Mouse (Mus musculus) stomach, embryonic 15.5 days (tissue): Measurements from ENCODE around the gene Neu1. TPM values are rescaled to one million over a fixed set of nuclear protein-coding genes. Genes with fewer than 3 reads are reported as not detected.

Experiments used
- ATAC-seq: fragments of 200-750 bp; cut with Nextera tagmentation; 2 replicates; pipeline ENCODE4 v1.8.0; 2017; ENCODE audit warnings: low read depth, moderate number of reproducible peaks, moderate TSS enrichment; ENCODE audit not compliant: insufficient read depth, low FRiP score
- H3K27ac ChIP-seq: fragments of 300-500 bp; sonication (generic); 2 replicates; pipeline ENCODE4 v1.5.1; 2015; ENCODE audit warnings: mild to moderate bottlenecking, inconsistent platforms
- H3K27me3 ChIP-seq: fragments of 300-500 bp; sonication (generic); replicated peaks from 2 replicates; pipeline ENCODE4 v1.6.1; 2015; ENCODE audit warnings: inconsistent platforms
- H3K36me3 ChIP-seq: fragments of 300-500 bp; sonication (generic); 2 replicates; pipeline ENCODE4 v1.6.1; 2015; ENCODE audit warnings: inconsistent platforms
- H3K4me1 ChIP-seq: fragments of 300-500 bp; sonication (generic); 2 replicates; pipeline ENCODE4 v1.6.1; 2015; ENCODE audit warnings: inconsistent platforms
- H3K4me2 ChIP-seq: fragments of 300-500 bp; sonication (generic); 2 replicates; pipeline ENCODE4 v1.6.1; 2015; ENCODE audit warnings: mild to moderate bottlenecking, inconsistent platforms
- H3K4me3 ChIP-seq: fragments of 300-500 bp; sonication (generic); replicated peaks from 2 replicates; pipeline ENCODE4 v1.5.1; 2015; ENCODE audit warnings: inconsistent platforms
- H3K9ac ChIP-seq: fragments of 300-500 bp; sonication (generic); 2 replicates; pipeline ENCODE4 v1.6.1; 2015; ENCODE audit warnings: inconsistent platforms
- H3K9me3 ChIP-seq: fragments of 300-500 bp; sonication (generic); 2 replicates; pipeline ENCODE4 v1.6.1; 2016; ENCODE audit warnings: inconsistent platforms
- WGBS: fragments of 180-500 bp; shearing (Covaris S2); methylation state at CpG from one replicate; pipeline ENCODE4 v1.1.7; 2015; 5-methylcytosine and 5-hydroxymethylcytosine counted together
- polyA plus RNA-seq: library from polyadenylated mRNA; unstranded; fragments of >200 nt; fragmentation: Nextera tagmentation; extraction: Ambion mirVana; gene quantifications from 2 replicates; pipeline ENCODE4 v1.2.1, GENCODE M21; 2015

Neu1 gene
- 36.9 and 44.5 TPM in 2 replicates for polyA plus RNA-seq

- no peaks in the 10 kb centered on the region for H3K27me3 ChIP-seq
- peak within 1 kb of the TSS; percentile 94 for H3K4me2 ChIP-seq
- 0% methylated on average over 38 of the region's 38 CpGs for WGBS
- peak within 1 kb of the TSS; percentile 58 for H3K9ac ChIP-seq
- peak within 1 kb of the TSS; percentile 82 for H3K4me3 ChIP-seq
- H3K4me1 ChIP-seq, result peaks cover 10% of the 10 kb centered on the region
- H3K9me3 ChIP-seq, result no peaks in the 10 kb centered on the region
- ATAC-seq, result peak; percentile 96
- 0 out of 2 replicates have a peak within 1 kb of the TSS, but pooled peaks have one; percentile 48 for H3K27ac ChIP-seq
- H3K36me3 ChIP-seq, result no peaks in the 10 kb centered on the region
Measured at GRCm38 (mm10) chr17:34931061-34931734, at the start of gene Neu1. Gene Neu1 (plus strand): TSS chr17:34931253.

- Histone ChIP-seq H3K27ac (no peak within 1 kb of the TSS), H3K4me2 (peak within 1 kb of the TSS; percentile 33; the same call in 1 of the 2 replicates), H3K36me3 (no peaks in the 10 kb centered on the region), H3K9ac (no peak within 1 kb of the TSS; the same call in 1 of the 2 replicates), H3K27me3 (no peaks in the 10 kb centered on the region), H3K9me3 (no peaks in the 10 kb centered on the region), H3K4me3 (no peak within 1 kb of the TSS), H3K4me1 (0 out of 2 replicates have a peak, but pooled peaks cover 6% of the 10 kb centered on the region)
- ATAC-seq, result no peak
- WGBS, result 13% methylated on average over 15 of the region's 15 CpGs
Measured at GRCm38 (mm10) chr17:34881683-34882310, 49.3 kb upstream of the Neu1 start, which contains the start of gene Gm20547. Gene Gm20547 (minus strand): TSS chr17:34882042.

- Histone ChIP-seq H3K27me3 (no peaks in the 10 kb centered on the region), H3K9ac (no peak overlapping the region), H3K27ac (no peak overlapping the region), H3K4me1 (0 out of 2 replicates have a peak, but pooled peaks cover 6% of the 10 kb centered on the region), H3K36me3 (no peaks in the 10 kb centered on the region), H3K4me3 (no peak overlapping the region), H3K4me2 (no peak overlapping the region), H3K9me3 (no peaks in the 10 kb centered on the region)
- no peak for ATAC-seq
- 70% methylated on average over 3 of the region's 3 CpGs for WGBS
Measured at GRCm38 (mm10) chr17:34883332-34883731, 47.7 kb upstream of the Neu1 start.

DNA sequence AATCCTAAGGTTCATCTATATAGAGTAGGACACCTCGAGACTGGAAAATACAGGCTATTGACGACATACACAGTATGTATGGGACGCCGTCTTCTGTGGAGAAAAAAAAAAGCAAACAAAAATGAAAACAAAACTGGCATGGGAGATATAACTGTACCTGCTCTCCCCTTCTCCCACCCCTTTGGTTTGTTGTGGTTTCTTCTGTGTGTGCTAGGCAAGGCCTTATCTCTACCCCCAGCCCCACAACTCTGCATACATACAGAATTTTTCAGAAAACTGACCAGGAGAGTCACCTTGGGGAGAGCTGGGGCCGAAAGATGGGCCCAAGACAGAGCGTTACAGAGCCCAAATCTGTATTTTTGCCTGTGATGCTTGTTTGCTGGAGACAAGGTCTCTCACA is 46.3 kb upstream of the Neu1 start:
- Histone ChIP-seq H3K9me3 (no peaks in the 10 kb centered on the region), H3K4me3 (no peak overlapping the region)

DNA sequence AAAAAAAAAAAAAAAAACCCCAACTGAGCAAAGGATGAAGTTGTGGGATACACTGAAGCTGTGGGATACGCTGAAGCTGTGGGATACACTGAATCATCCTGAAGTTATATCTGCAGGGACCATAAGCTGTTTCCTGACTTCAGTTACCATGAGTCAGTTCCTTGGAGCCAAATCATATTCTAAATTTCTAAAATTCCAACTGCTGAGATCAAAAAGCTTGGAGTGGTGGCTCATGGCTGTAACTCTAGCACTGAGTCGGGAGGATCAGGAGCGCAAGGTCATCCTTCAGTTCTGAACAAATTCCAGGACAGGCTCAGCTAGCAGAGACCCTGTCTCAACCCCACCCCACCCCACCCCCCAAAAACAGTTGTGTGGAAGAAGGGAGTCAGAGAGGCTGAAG is 45.4 kb upstream of the Neu1 start:
- WGBS, result 62% methylated on average over 3 of the region's 3 CpGs
- Histone ChIP-seq H3K27ac (no peak overlapping the region), H3K9me3 (no peaks in the 10 kb centered on the region), H3K4me2 (no peak overlapping the region), H3K27me3 (no peaks in the 10 kb centered on the region), H3K9ac (no peak overlapping the region), H3K4me3 (no peak overlapping the region), H3K36me3 (no peaks in the 10 kb centered on the region), H3K4me1 (0 out of 2 replicates have a peak, but pooled peaks cover 6% of the 10 kb centered on the region)
- ATAC-seq, result no peak

More for the DNA sequence above, 46.3 kb upstream of the Neu1 start:
- no peak overlapping the region for H3K4me2 ChIP-seq
- WGBS, result 83% methylated on average over 6 of the region's 6 CpGs
- no peak for ATAC-seq
- no peak overlapping the region for H3K9ac ChIP-seq
- H3K27me3 ChIP-seq, result no peaks in the 10 kb centered on the region
- 0 out of 2 replicates have a peak, but pooled peaks cover 6% of the 10 kb centered on the region for H3K4me1 ChIP-seq
- H3K27ac ChIP-seq, result no peak overlapping the region
- no peaks in the 10 kb centered on the region for H3K36me3 ChIP-seq

DNA sequence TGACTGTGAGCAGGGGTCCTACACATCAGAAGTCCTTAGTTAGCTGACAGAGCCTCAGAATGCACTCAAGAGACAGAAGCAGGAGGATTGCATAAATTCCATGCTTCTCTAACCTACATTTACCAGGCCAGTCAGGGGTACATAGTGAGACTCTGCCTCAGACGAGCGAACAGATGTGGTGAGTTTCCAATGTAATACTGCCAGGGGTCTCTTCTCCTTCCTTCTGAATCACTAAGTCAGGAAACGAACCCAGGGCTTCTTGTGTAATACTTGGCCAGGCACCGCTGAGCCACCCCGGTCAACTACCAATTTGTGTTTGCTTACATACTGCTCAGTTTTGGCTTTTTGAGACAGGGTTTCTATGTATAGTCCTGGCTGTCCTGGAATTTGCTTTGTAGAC is 43.1 kb upstream of the Neu1 start:
- Histone ChIP-seq H3K27me3 (no peaks in the 10 kb centered on the region), H3K4me1 (no peaks in the 10 kb centered on the region), H3K36me3 (no peaks in the 10 kb centered on the region), H3K4me3 (no peak overlapping the region), H3K9me3 (no peaks in the 10 kb centered on the region), H3K4me2 (no peak overlapping the region), H3K9ac (no peak overlapping the region), H3K27ac (no peak overlapping the region)
- ATAC-seq, result no peak
- WGBS, result 83% methylated on average over 5 of the region's 5 CpGs

GRCm38 (mm10) chr17:34890074-34890743 is 40.8 kb upstream of the Neu1 start:
- 82% methylated on average over 12 of the region's 12 CpGs for WGBS
- no peak overlapping the region for H3K9ac ChIP-seq
- no peaks in the 10 kb centered on the region for H3K27me3 ChIP-seq
- H3K9me3 ChIP-seq, result no peaks in the 10 kb centered on the region
- H3K4me3 ChIP-seq, result no peak overlapping the region
- no peak overlapping the region for H3K27ac ChIP-seq
- H3K36me3 ChIP-seq, result no peaks in the 10 kb centered on the region
- ATAC-seq, result no peak
- no peak overlapping the region for H3K4me2 ChIP-seq
- peaks cover 8% of the 10 kb centered on the region for H3K4me1 ChIP-seq

- no peaks in the 10 kb centered on the region for H3K36me3 ChIP-seq
- H3K4me2 ChIP-seq, result no peak overlapping the region
- 93% methylated on average over 2 of the region's 2 CpGs for WGBS
- no peaks in the 10 kb centered on the region for H3K27me3 ChIP-seq
- H3K4me3 ChIP-seq, result no peak overlapping the region
- H3K27ac ChIP-seq, result no peak overlapping the region
- H3K9ac ChIP-seq, result no peak overlapping the region
- no peak for ATAC-seq
- no peaks in the 10 kb centered on the region for H3K9me3 ChIP-seq
- H3K4me1 ChIP-seq, result peaks cover 19% of the 10 kb centered on the region
Measured at GRCm38 (mm10) chr17:34891377-34891776, 39.7 kb upstream of the Neu1 start.

GRCm38 (mm10) chr17:34893072-34893824 is 37.8 kb upstream of the Neu1 start:
- no peaks in the 10 kb centered on the region for H3K27me3 ChIP-seq
- H3K4me1 ChIP-seq, result peaks cover 26% of the 10 kb centered on the region
- ATAC-seq, result no peak
- no peaks in the 10 kb centered on the region for H3K36me3 ChIP-seq
- H3K27ac ChIP-seq, result peak overlapping the region; percentile 90
- peak overlapping the region; percentile 79 for H3K4me3 ChIP-seq
- H3K9me3 ChIP-seq, result no peaks in the 10 kb centered on the region
- peak overlapping the region; percentile 91 for H3K4me2 ChIP-seq
- no peak overlapping the region for H3K9ac ChIP-seq
- 74% methylated on average over 12 of the region's 12 CpGs for WGBS

DNA sequence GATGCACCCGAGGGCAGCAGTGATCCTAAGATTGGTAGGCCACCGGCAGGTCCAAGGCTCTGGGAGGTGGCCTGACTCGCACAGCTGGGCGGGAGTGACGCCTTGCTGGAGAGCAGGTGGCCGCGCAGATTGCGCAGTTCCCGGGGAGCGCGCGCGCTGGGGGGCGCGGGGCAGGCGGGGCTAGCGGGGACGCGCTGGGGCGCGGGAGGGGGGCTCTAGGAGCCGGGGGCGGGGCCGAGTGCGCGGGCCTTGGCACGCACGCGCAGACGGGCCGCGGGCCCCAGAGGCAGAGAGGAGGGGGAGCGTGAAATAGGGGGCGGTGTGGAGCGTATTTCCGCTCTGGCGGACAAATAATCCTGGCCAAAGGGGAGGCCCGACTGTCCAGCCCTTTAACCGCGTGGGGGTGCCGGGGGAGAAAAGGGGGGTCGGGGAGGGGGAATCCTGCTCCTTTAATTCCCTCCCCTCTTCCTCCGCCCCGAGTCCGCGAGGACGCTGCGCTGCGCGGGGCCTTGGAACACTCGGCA is 36.9 kb upstream of the Neu1 start:
- Histone ChIP-seq H3K4me3 (peak overlapping the region; percentile 79), H3K4me1 (peaks cover 26% of the 10 kb centered on the region), H3K9ac (peak overlapping the region; percentile 82), H3K36me3 (no peaks in the 10 kb centered on the region), H3K27ac (peak overlapping the region; percentile 90), H3K9me3 (no peaks in the 10 kb centered on the region), H3K4me2 (peak overlapping the region; percentile 91), H3K27me3 (no peaks in the 10 kb centered on the region)
- WGBS, result under 1% methylated on average over 42 of the region's 51 CpGs
- peak; percentile 88 for ATAC-seq

GRCm38 (mm10) chr17:34894801-34895530 is 36.1 kb upstream of the Neu1 start:
- no peaks in the 10 kb centered on the region for H3K36me3 ChIP-seq
- no peak for ATAC-seq
- 7% methylated on average over 49 of the region's 51 CpGs for WGBS

More at GRCm38 (mm10) chr17:34894801-34895530, 36.1 kb upstream of the Neu1 start:
- H3K27ac ChIP-seq, result peak overlapping the region; percentile 90
- H3K4me3 ChIP-seq, result peak overlapping the region; percentile 79
- no peaks in the 10 kb centered on the region for H3K9me3 ChIP-seq
- peak overlapping the region; percentile 91 for H3K4me2 ChIP-seq
- H3K27me3 ChIP-seq, result no peaks in the 10 kb centered on the region
- H3K4me1 ChIP-seq, result peaks cover 28% of the 10 kb centered on the region
- H3K9ac ChIP-seq, result peak overlapping the region; percentile 82
